Comparison of ENCODE assay signal across 27 mouse cellular contexts in genomic region chr19:23779130-23779529, GRCm38 (mm10).
"Had no signal": no experiment of that assay in that cellular context is flagged by ENCODE, and none has a peak within 500 bp of the region (broad histone marks: within the 10 kb centered on the region; RNA-seq: fewer than 3 reads in every experiment).

No protein-coding gene starts in this region.

- H3K4me2 ChIP-seq: heart, embryonic 11.5 days; heart, embryonic 13.5 days; heart, embryonic 15.5 days; hindbrain, embryonic 12.5 days; hindbrain, embryonic 14.5 days; intestine, embryonic 15.5 days; limb, embryonic 12.5 days; liver, embryonic 11.5 days; liver, embryonic 13.5 days; liver, embryonic 15.5 days had no signal

- H3K9ac ChIP-seq: heart, embryonic 13.5 days; heart, embryonic 15.5 days; hindbrain, embryonic 12.5 days; hindbrain, embryonic 14.5 days; intestine, embryonic 15.5 days; limb, embryonic 12.5 days; liver, embryonic 13.5 days; liver, embryonic 15.5 days had no signal

- H3K27ac ChIP-seq: gastrocnemius, adult 2 months; heart, adult 2 months; heart, embryonic 13.5 days; heart, embryonic 15.5 days; hindbrain, embryonic 10.5 days; hindbrain, embryonic 12.5 days; hindbrain, embryonic 14.5 days; intestine, embryonic 15.5 days; layer of hippocampus, adult 2 months; left cerebral cortex, adult 2 months; limb, embryonic 10.5 days; limb, embryonic 12.5 days; liver, embryonic 13.5 days; liver, embryonic 15.5 days had no signal

- H3K9me3 ChIP-seq: heart, embryonic 13.5 days; heart, embryonic 15.5 days; hindbrain, embryonic 10.5 days; hindbrain, embryonic 12.5 days; intestine, embryonic 15.5 days; limb, embryonic 10.5 days; limb, embryonic 12.5 days; liver, embryonic 13.5 days; liver, embryonic 15.5 days had no signal

- H3K27me3 ChIP-seq: heart, embryonic 13.5 days; heart, embryonic 15.5 days; hindbrain, embryonic 12.5 days; intestine, embryonic 15.5 days; limb, embryonic 12.5 days; liver, embryonic 13.5 days; liver, embryonic 15.5 days had no signal

- ATAC-seq: hindbrain, embryonic 16.5 days; inflammation-experienced regulatory T-cells, adult 6 months; intestine, embryonic 15.5 days; intestine, postnatal 0 days had no signal

- DNase-seq: gastrocnemius, adult 2 months; gastrocnemius, postnatal 10 days; gastrocnemius, postnatal 25 days; heart, adult 2 months; heart, postnatal 4 days; kidney, adult 2 months; kidney, adult 9 months; kidney, postnatal 10 days; kidney, postnatal 25 days; liver; liver, embryonic 13.5 days had no signal

- H3K36me3 ChIP-seq: heart, embryonic 13.5 days; heart, embryonic 15.5 days; hindbrain, embryonic 10.5 days; hindbrain, embryonic 12.5 days; intestine, embryonic 15.5 days; limb, embryonic 10.5 days; limb, embryonic 12.5 days; liver, embryonic 13.5 days; liver, embryonic 15.5 days had no signal

- H3K4me3 ChIP-seq: gastrocnemius, adult 2 months; heart, adult 2 months; heart, embryonic 13.5 days; heart, embryonic 15.5 days; hindbrain, embryonic 10.5 days; hindbrain, embryonic 12.5 days; intestine, embryonic 15.5 days; layer of hippocampus, adult 2 months; left cerebral cortex, adult 2 months; limb, embryonic 10.5 days; limb, embryonic 12.5 days; liver, embryonic 13.5 days; liver, embryonic 15.5 days had no signal

- H3K4me1 ChIP-seq: intestine, embryonic 15.5 days; limb, embryonic 12.5 days; liver, embryonic 13.5 days; liver, embryonic 15.5 days had no signal
